Mouse (Mus musculus) stomach, postnatal 0 days (tissue): ENCODE data around the gene Adcy4. TPM values are rescaled to one million over a fixed set of nuclear protein-coding genes. Genes with fewer than 3 reads are reported as not detected.
A peak's percentile ranks its signal among the peaks of the same experiment; 100 is the strongest.

Experiments used
- ATAC-seq: fragments of 200-750 bp; cut with Nextera tagmentation; 2 replicates; pipeline ENCODE4 v1.8.0; 2017; ENCODE audit not compliant: low FRiP score, low TSS enrichment
- DNase-seq: peaks from one replicate; pipeline ENCODE4 v3.0.0-alpha.2; 2016; ENCODE audit warnings: low spot score
- H3K27ac ChIP-seq: fragments of 300-500 bp; sonication (generic); replicated peaks from 2 replicates; pipeline ENCODE4 v1.5.1; 2014; ENCODE audit warnings: mild to moderate bottlenecking, control low read depth
- H3K27me3 ChIP-seq: fragments of 300-500 bp; sonication (generic); 2 replicates; pipeline ENCODE4 v1.6.1; 2014; ENCODE audit warnings: low read length; ENCODE audit not compliant: control insufficient read depth, insufficient read depth
- H3K36me3 ChIP-seq: fragments of 300-500 bp; sonication (generic); 2 replicates; pipeline ENCODE4 v1.6.1; 2014; ENCODE audit warnings: low read length, mixed read lengths; ENCODE audit not compliant: control insufficient read depth, insufficient read depth
- H3K4me1 ChIP-seq: fragments of 300-500 bp; sonication (generic); replicated peaks from 2 replicates; pipeline ENCODE4 v1.6.1; 2014; ENCODE audit warnings: antibody characterized with exemption; ENCODE audit not compliant: control insufficient read depth, insufficient read depth
- H3K4me2 ChIP-seq: fragments of 300-500 bp; sonication (generic); replicated peaks from 2 replicates; pipeline ENCODE4 v1.6.1; 2014; ENCODE audit warnings: low read depth, mild to moderate bottlenecking, control low read depth, moderate library complexity
- H3K4me3 ChIP-seq: fragments of 300-500 bp; sonication (generic); 2 replicates; pipeline ENCODE4 v1.5.1; 2014; ENCODE audit warnings: low read depth, low read length, control low read depth
- H3K9ac ChIP-seq: fragments of 300-500 bp; sonication (generic); 2 replicates; pipeline ENCODE4 v1.6.1; 2014; ENCODE audit warnings: mild to moderate bottlenecking, low read length, control low read depth, mixed read lengths
- H3K9me3 ChIP-seq: fragments of 300-500 bp; sonication (generic); 2 replicates; pipeline ENCODE4 v1.6.1; 2016; ENCODE audit warnings: low read length; ENCODE audit not compliant: control insufficient read depth
- CTCF ChIP-seq: IDR thresholded peaks from 2 replicates; pipeline ENCODE4 v1.5.1; 2016; ENCODE audit warnings: antibody characterized with exemption, low read depth, mild to moderate bottlenecking, moderate library complexity
- EP300 ChIP-seq: optimal IDR thresholded peaks from 2 replicates; pipeline ENCODE3; 2016; ENCODE audit warnings: antibody characterized with exemption
- WGBS: fragments of 180-500 bp; shearing (Covaris S2); extraction: QIAGEN DNeasy Blood & Tissue Kit; methylation state at CpG from one replicate; pipeline ENCODE4 v1.1.7; 2014; 5-methylcytosine and 5-hydroxymethylcytosine counted together
- polyA plus RNA-seq: library from polyadenylated mRNA; unstranded; fragments of >200 nt; fragmentation: Nextera tagmentation; extraction: Ambion mirVana; gene quantifications from 2 replicates; pipeline ENCODE4 v1.2.1, GENCODE M21; 2015

The Adcy4 gene
- polyA plus RNA-seq, 1 experiment from 2014 or later, result 2.3 TPM

DNA sequence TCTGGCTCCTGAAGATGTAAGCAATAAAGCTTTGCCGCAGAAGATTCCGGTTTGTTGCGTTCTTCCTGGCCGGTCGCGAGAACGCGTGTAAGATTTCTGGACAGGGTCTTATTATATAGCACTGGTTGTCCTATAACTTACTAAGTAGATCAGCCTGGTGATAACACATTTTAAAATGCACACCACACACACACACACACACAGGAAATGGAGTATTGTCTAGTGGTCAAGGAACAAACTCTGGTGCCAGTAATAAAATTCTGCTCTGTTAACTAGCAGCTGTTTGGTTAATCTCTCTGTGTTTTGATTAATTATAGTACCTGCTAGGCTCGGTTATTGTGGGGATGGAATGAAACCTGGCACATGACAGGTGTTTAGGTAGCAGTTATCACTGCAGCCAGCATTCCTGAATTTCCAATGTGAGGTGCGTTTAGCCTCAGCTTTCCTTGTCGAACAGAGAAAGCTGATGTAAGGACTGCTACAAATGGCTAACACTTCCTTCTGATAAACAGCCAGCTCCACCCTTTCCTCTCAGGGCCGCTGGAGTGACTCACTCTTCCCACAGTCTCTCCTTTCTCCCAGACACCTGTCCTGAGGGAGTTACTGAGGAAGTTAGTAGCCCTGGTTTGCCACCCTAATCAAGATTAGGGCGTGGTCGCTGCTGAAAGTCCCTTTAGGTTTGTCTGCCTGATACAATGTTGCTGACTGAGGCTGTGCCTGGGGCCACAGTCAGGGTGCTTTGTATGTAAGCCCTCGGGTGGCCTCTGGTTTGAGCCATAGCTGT, 11.7 kb upstream of the Adcy4 start:
- TF ChIP-seq CTCF, result no peak
- no peak for TF ChIP-seq EP300
- no peaks in the 10 kb centered on the region for H3K9me3 ChIP-seq
- DNase-seq (peak; percentile 81), ATAC-seq (peak; percentile 99)
- WGBS, result 61% methylated on average over 15 of the region's 15 CpGs
- H3K9ac ChIP-seq, result no peak overlapping the region
- peak overlapping the region; percentile 76 for H3K27ac ChIP-seq
- H3K4me3 ChIP-seq, result no peak overlapping the region
- H3K27me3 ChIP-seq, result no peaks in the 10 kb centered on the region
- no peaks in the 10 kb centered on the region for H3K4me1 ChIP-seq
- H3K36me3 ChIP-seq, result no peaks in the 10 kb centered on the region
- H3K4me2 ChIP-seq, result no peak overlapping the region

- no peaks in the 10 kb centered on the region for H3K36me3 ChIP-seq
- H3K4me3 ChIP-seq, result no peak overlapping the region
- WGBS, result 68% methylated on average over 2 of the region's 2 CpGs
- no peaks in the 10 kb centered on the region for H3K4me1 ChIP-seq
- H3K9ac ChIP-seq, result no peak overlapping the region
- H3K4me2 ChIP-seq, result no peak overlapping the region
- H3K27me3 ChIP-seq, result no peaks in the 10 kb centered on the region
- no peak for DNase-seq
- no peak overlapping the region for H3K27ac ChIP-seq
- TF ChIP-seq CTCF (no peak), EP300 (no peak)
- H3K9me3 ChIP-seq, result no peaks in the 10 kb centered on the region
- no peak for ATAC-seq
Measured at GRCm38 (mm10) chr14:55793946-55794345, 10.1 kb upstream of the Adcy4 start.

DNA sequence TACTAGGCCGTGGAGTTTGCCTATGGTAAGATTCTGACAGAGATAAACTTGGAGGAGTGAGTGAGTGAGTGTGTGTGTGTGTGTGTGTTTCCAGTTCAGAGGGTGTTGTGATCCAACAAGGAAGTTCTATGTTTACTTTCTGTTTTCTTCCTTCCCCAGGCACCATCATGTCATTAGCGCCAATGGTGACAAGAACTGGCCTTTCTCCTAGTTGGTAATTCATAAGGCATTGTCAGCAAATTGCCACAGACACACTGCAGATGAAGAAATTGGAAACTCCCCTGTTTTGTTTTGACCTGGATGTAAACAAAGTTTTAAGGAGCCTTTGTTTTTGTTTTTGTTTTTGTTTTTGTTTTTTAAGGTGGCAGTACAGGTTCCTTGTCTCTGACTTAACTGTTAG, 9.6 kb upstream of the Adcy4 start:
- Histone ChIP-seq H3K36me3 (no peaks in the 10 kb centered on the region), H3K9ac (no peak overlapping the region), H3K27ac (no peak overlapping the region), H3K4me1 (peaks cover under 1% of the 10 kb centered on the region; the same call in 1 of the 2 replicates), H3K4me3 (no peak overlapping the region), H3K27me3 (no peaks in the 10 kb centered on the region), H3K4me2 (no peak overlapping the region), H3K9me3 (no peaks in the 10 kb centered on the region)
- TF ChIP-seq EP300, result no peak
- TF ChIP-seq CTCF, result no peak
- WGBS, result 57% methylated on average over 2 of the region's 2 CpGs
- ATAC-seq (no peak), DNase-seq (no peak)

GRCm38 (mm10) chr14:55788256-55789050, 4.6 kb upstream of the Adcy4 start, which contains the start of gene Ripk3:
Gene Ripk3 (minus strand): TSS chr14:55788865.
- 5% methylated on average over 40 of the region's 40 CpGs for WGBS
- Histone ChIP-seq H3K36me3 (no peaks in the 10 kb centered on the region), H3K4me3 (peak within 1 kb of the TSS; percentile 45), H3K4me2 (peak within 1 kb of the TSS; percentile 64), H3K27ac (no peak within 1 kb of the TSS), H3K27me3 (no peaks in the 10 kb centered on the region), H3K9me3 (no peaks in the 10 kb centered on the region), H3K9ac (peak within 1 kb of the TSS; percentile 41), H3K4me1 (peaks cover 4% of the 10 kb centered on the region)
- ATAC-seq (peak; percentile 7; the same call in 1 of the 2 replicates), DNase-seq (peak; percentile 43)
- TF ChIP-seq EP300 (no peak), CTCF (peak; percentile 30; the same call in 1 of the 2 replicates)

DNA sequence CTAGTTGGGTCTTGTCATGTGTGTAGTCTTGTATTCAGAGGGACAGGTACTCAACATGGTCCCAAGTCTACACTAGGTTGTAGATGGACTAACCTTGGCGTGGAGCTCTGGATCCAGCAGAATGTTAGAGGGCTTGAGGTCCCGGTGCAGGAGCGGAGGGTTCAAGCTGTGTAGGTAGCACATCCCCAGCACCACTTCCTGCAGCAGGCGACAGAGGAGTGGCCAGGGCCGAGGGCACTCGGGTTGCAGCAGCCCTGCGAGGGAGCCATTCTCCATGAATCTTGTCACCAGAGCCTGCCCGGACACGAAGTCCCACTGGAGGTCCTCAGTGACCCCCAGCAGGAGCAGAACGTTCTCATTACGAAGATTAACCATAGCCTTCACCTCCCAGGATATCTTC, 3.8 kb upstream of the Adcy4 start:
- WGBS, result 40% methylated on average over 11 of the region's 11 CpGs
- H3K9me3 ChIP-seq, result no peaks in the 10 kb centered on the region
- DNase-seq (no peak), ATAC-seq (no peak)
- peaks cover 4% of the 10 kb centered on the region for H3K4me1 ChIP-seq
- no peak overlapping the region for H3K4me3 ChIP-seq
- H3K36me3 ChIP-seq, result no peaks in the 10 kb centered on the region
- H3K9ac ChIP-seq, result no peak overlapping the region
- H3K4me2 ChIP-seq, result peak overlapping the region; percentile 64
- H3K27me3 ChIP-seq, result no peaks in the 10 kb centered on the region
- TF ChIP-seq EP300, result no peak
- no peak for TF ChIP-seq CTCF
- H3K27ac ChIP-seq, result no peak overlapping the region

DNA sequence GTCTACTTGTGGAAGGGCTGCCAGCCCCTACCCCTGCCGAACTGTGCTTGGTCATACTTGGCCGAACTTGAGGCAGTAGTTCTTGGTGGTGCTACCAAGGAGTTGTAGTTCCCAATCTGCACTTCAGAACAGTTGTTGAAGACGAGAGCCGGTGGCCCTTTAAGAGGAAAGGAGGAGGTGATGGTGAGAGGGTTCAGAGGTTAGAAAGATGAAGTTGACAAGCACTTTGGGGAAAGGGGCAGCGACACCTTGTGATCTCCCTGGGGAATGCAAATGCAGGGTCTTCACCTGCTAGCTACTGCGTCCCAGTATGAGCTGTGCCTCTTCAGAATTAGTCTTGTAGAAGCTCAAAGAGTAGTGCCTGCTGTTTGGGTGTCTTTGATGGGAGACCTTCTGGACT, 1.3 kb upstream of the Adcy4 start:
- no peaks in the 10 kb centered on the region for H3K36me3 ChIP-seq
- H3K4me3 ChIP-seq, result no peak overlapping the region
- DNase-seq (no peak), ATAC-seq (no peak)
- no peak overlapping the region for H3K9ac ChIP-seq
- H3K4me1 ChIP-seq, result peaks cover 4% of the 10 kb centered on the region
- H3K27me3 ChIP-seq, result no peaks in the 10 kb centered on the region
- no peak for TF ChIP-seq EP300
- TF ChIP-seq CTCF, result peak; percentile 45
- H3K9me3 ChIP-seq, result no peaks in the 10 kb centered on the region
- WGBS, result 44% methylated on average over 6 of the region's 6 CpGs
- no peak overlapping the region for H3K4me2 ChIP-seq
- H3K27ac ChIP-seq, result no peak overlapping the region
